Mouse (Mus musculus) embryonic facial prominence, embryonic 14.5 days (tissue): ENCODE measurements around the gene Med12l. TPM values are rescaled to one million over a fixed set of nuclear protein-coding genes. Genes with fewer than 3 reads are reported as not detected.
"Not testable (repeated sequence)": the region's sequence is repeated elsewhere in the genome, so short reads cannot be mapped to it uniquely, and the experiment has no call there.

ENCODE experiments used
- ATAC-seq: fragments of 200-750 bp; cut with Nextera tagmentation; 2 replicates; pipeline ENCODE4 v1.8.0; 2017; ENCODE audit warnings: low read depth, moderate number of reproducible peaks, moderate TSS enrichment
- DNase-seq: peaks from one replicate; pipeline ENCODE4 v3.0.0-alpha.2; 2015; ENCODE audit warnings: low spot score
- H3K27ac ChIP-seq: fragments of 300-500 bp; sonication (generic); replicated peaks from 2 replicates; pipeline ENCODE4 v1.5.1; 2014; ENCODE audit warnings: low read depth, mild to moderate bottlenecking, low read length, moderate library complexity
- H3K27me3 ChIP-seq: fragments of 300-500 bp; sonication (generic); replicated peaks from 2 replicates; pipeline ENCODE4 v1.6.1; 2014; ENCODE audit warnings: low read length; ENCODE audit not compliant: control insufficient read depth, insufficient read depth
- H3K36me3 ChIP-seq: fragments of 300-500 bp; sonication (generic); 2 replicates; pipeline ENCODE4 v1.6.1; 2014; ENCODE audit warnings: low read length, mixed read lengths; ENCODE audit not compliant: control insufficient read depth, insufficient read depth
- H3K4me1 ChIP-seq: fragments of 300-500 bp; sonication (generic); 2 replicates; pipeline ENCODE4 v1.6.1; 2014; ENCODE audit warnings: antibody characterized with exemption, low read length; ENCODE audit not compliant: control insufficient read depth, insufficient read depth
- H3K4me2 ChIP-seq: fragments of 300-500 bp; sonication (generic); 2 replicates; pipeline ENCODE4 v1.6.1; 2014; ENCODE audit warnings: low read depth, mild to moderate bottlenecking, low read length, moderate library complexity, mixed read lengths
- H3K4me3 ChIP-seq: fragments of 300-500 bp; sonication (generic); 2 replicates; pipeline ENCODE4 v1.5.1; 2014; ENCODE audit warnings: low read depth, mild to moderate bottlenecking, low read length
- H3K9ac ChIP-seq: fragments of 300-500 bp; sonication (generic); 2 replicates; pipeline ENCODE4 v1.6.1; 2014; ENCODE audit warnings: low read depth, mild to moderate bottlenecking, low read length, moderate library complexity, mixed read lengths
- H3K9me3 ChIP-seq: fragments of 300-500 bp; sonication (generic); 2 replicates; pipeline ENCODE4 v1.6.1; 2016; ENCODE audit warnings: low read length; ENCODE audit not compliant: control insufficient read depth
- WGBS: fragments of 180-500 bp; shearing (Covaris S2); extraction: QIAGEN DNeasy Blood & Tissue Kit; methylation state at CpG from one replicate; pipeline ENCODE4 v1.1.7; 2014; 5-methylcytosine and 5-hydroxymethylcytosine counted together
- polyA plus RNA-seq: library from polyadenylated mRNA; unstranded; fragments of >200 nt; fragmentation: Nextera tagmentation; extraction: Ambion mirVana; gene quantifications from 2 replicates; pipeline ENCODE4 v1.2.1, GENCODE M21; 2014

Gene Med12l
- polyA plus RNA-seq, 1 experiment from 2014 or later: 3.3 TPM

GRCm38 (mm10) chr3:59098540-59098939, 92.9 kb downstream of the Med12l start:
- ATAC-seq: no peak
- DNase-seq: no peak
- H3K4me3 ChIP-seq: no peak overlapping the region
- no peaks in the 10 kb centered on the region for H3K36me3 ChIP-seq
- no peaks in the 10 kb centered on the region; the same call in 1 of the 2 replicates for H3K4me1 ChIP-seq
- H3K4me2 ChIP-seq: no peak overlapping the region
- no peak overlapping the region for H3K9ac ChIP-seq
- no peaks in the 10 kb centered on the region for H3K27me3 ChIP-seq
- WGBS: 87% methylated on average over 10 of the region's 10 CpGs
- no peaks in the 10 kb centered on the region for H3K9me3 ChIP-seq
- H3K27ac ChIP-seq: no peak overlapping the region

- Histone ChIP-seq H3K27me3 (no peaks in the 10 kb centered on the region), H3K36me3 (no peaks in the 10 kb centered on the region), H3K9me3 (no peaks in the 10 kb centered on the region), H3K4me1 (no peaks in the 10 kb centered on the region), H3K4me2 (no peak within 1 kb of the TSS), H3K9ac (no peak within 1 kb of the TSS), H3K27ac (no peak within 1 kb of the TSS), H3K4me3 (no peak within 1 kb of the TSS)
- WGBS: 57% methylated on average over 6 of the region's 6 CpGs
- DNase-seq (no peak), ATAC-seq (no peak)
These were observed 95.8 kb downstream of the Med12l start, which contains the start of gene Gpr171 for GRCm38 (mm10) chr3:59101218-59101986. TSS of gene Gpr171 (minus strand) at chr3:59101821.

- no peaks in the 10 kb centered on the region for H3K27me3 ChIP-seq
- H3K9ac ChIP-seq: no peak overlapping the region
- H3K9me3 ChIP-seq: no peaks in the 10 kb centered on the region
- no peak for ATAC-seq
- 93% methylated on average over 2 of the region's 2 CpGs for WGBS
- H3K4me3 ChIP-seq: no peak overlapping the region
- H3K27ac ChIP-seq: no peak overlapping the region
- no peaks in the 10 kb centered on the region for H3K4me1 ChIP-seq
- no peak for DNase-seq
- H3K36me3 ChIP-seq: no peaks in the 10 kb centered on the region
- no peak overlapping the region for H3K4me2 ChIP-seq
These were observed 96.5 kb downstream of the Med12l start for GRCm38 (mm10) chr3:59102146-59102545.

GRCm38 (mm10) chr3:59104462-59104861, 98.8 kb downstream of the Med12l start:
- Histone ChIP-seq H3K27me3 (no peaks in the 10 kb centered on the region), H3K36me3 (no peaks in the 10 kb centered on the region), H3K4me1 (no peaks in the 10 kb centered on the region), H3K9me3 (no peaks in the 10 kb centered on the region), H3K4me2 (no peak overlapping the region), H3K27ac (no peak overlapping the region), H3K4me3 (no peak overlapping the region), H3K9ac (no peak overlapping the region)
- 70% methylated on average over 4 of the region's 4 CpGs for WGBS
- DNase-seq (no peak), ATAC-seq (no peak)

DNA sequence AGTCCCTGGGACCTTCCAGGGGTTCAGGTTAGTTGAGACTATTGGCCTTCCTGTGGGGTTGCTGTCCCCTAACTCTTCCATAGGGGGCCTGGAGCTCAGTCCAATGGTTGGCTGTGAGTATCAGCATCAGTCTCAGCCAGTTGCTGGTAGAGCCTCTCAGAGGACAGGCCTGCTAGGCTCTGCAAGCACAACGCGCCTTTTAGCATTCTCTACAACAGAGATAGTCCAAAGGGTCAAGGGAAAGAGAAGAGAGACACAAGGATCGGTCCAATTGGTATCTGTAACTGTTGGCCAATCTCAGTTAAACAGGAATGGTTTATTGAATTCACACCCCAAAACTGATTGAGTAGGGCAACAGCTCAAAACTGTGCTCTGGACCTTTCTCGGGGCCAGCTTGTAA, 101.8 kb downstream of the Med12l start:
- Histone ChIP-seq H3K9ac (no peak overlapping the region), H3K4me2 (no peak overlapping the region), H3K4me1 (no peaks in the 10 kb centered on the region), H3K9me3 (no peaks in the 10 kb centered on the region), H3K27ac (no peak overlapping the region), H3K27me3 (no peaks in the 10 kb centered on the region), H3K4me3 (no peak overlapping the region), H3K36me3 (no peaks in the 10 kb centered on the region)
- 95% methylated on average over 4 of the region's 4 CpGs for WGBS
- ATAC-seq (no peak), DNase-seq (no peak)

DNA sequence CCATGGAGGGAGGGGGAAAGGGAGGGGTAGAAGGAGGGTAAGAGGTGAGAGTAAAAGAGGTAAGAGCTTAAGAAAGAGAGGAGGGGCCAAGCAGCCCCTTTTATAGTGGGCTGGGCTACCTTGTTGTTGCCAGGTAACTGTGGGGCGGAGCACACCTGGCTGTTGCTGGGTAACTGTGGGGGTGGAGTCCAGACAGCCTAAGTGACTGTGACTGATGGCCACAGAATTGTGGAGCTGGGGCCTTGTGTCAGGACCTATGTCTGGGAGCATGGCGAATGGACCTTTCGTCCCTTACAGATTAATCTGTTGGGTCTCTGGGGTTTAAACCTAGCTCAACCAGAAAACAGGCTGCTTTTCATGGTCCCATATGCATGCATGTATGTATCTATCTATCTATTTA, 104.2 kb downstream of the Med12l start:
- not testable (repeated sequence) for H3K4me3 ChIP-seq, ATAC-seq, H3K27me3 ChIP-seq, H3K36me3 ChIP-seq, H3K4me1 ChIP-seq, H3K9ac ChIP-seq, H3K9me3 ChIP-seq, H3K27ac ChIP-seq, DNase-seq, H3K4me2 ChIP-seq
- WGBS: 100% methylated on average over 3 of the region's 3 CpGs

DNA sequence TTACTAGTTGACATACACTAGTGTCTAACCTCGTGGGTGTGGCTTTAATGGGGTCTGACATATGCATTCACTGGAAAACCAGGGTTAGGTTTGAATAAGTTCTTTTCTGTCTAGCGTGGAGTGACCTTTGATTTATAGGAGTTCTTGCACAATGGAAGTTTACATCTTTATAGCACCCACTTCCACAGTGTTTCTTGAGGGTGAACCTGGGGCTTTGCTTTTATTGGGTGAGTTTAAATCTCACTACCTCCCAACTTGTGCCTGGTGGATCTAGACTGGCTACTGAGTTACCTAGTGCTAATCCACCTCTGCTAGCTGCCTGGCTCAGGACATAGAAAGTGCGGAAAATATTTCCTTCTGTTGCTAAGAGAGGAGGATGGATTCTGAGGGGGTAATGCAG, 106.3 kb downstream of the Med12l start:
- Histone ChIP-seq H3K9me3 (no peaks in the 10 kb centered on the region), H3K27ac (no peak overlapping the region), H3K27me3 (no peaks in the 10 kb centered on the region), H3K36me3 (0 out of 2 replicates have a peak, but pooled peaks cover 6% of the 10 kb centered on the region), H3K9ac (no peak overlapping the region), H3K4me3 (no peak overlapping the region), H3K4me1 (no peaks in the 10 kb centered on the region), H3K4me2 (no peak overlapping the region)
- no peak for ATAC-seq
- no peak for DNase-seq
- 80% methylated on average over 3 of the region's 3 CpGs for WGBS

GRCm38 (mm10) chr3:59113291-59113690, 107.7 kb downstream of the Med12l start:
- not testable (repeated sequence) for H3K4me2 ChIP-seq, ATAC-seq, DNase-seq, H3K36me3 ChIP-seq, H3K27ac ChIP-seq, H3K9ac ChIP-seq, H3K4me1 ChIP-seq, H3K9me3 ChIP-seq, H3K27me3 ChIP-seq, H3K4me3 ChIP-seq
- 98% methylated on average over 4 of the region's 4 CpGs for WGBS

GRCm38 (mm10) chr3:59113973-59114517, 108.4 kb downstream of the Med12l start:
- no peak overlapping the region for H3K9ac ChIP-seq
- WGBS: 79% methylated on average over 8 of the region's 8 CpGs
- H3K4me1 ChIP-seq: no peaks in the 10 kb centered on the region
- no peak overlapping the region for H3K27ac ChIP-seq
- 0 out of 2 replicates have a peak, but pooled peaks cover 6% of the 10 kb centered on the region for H3K36me3 ChIP-seq
- H3K4me3 ChIP-seq: no peak overlapping the region
- H3K4me2 ChIP-seq: no peak overlapping the region
- no peak for ATAC-seq
- DNase-seq: no peak
- no peaks in the 10 kb centered on the region for H3K9me3 ChIP-seq
- no peaks in the 10 kb centered on the region for H3K27me3 ChIP-seq
